In genomic region chr7:44868919-44869696, GRCm38 (mm10) we compare ENCODE assay signal across 8 mouse cellular contexts. TPM values are rescaled to one million over a fixed set of nuclear protein-coding genes. Genes with fewer than 3 reads are reported as not detected.
A peak's percentile ranks its signal among the peaks of the same experiment; 100 is the strongest.
DNase-seq lines count a peak whose midpoint lies in the region; ATAC-seq and TF ChIP-seq lines count a peak whose summit lies in the region.

No protein-coding gene starts in this region.

- H3K4me1 ChIP-seq in intestine, embryonic 16.5 days (ENCODE audit: control insufficient read depth, insufficient read depth, low read length), result peaks cover 42% of the 10 kb centered on the region
- peaks cover 43% of the 10 kb centered on the region for H3K4me1 ChIP-seq in olfactory bulb, adult 2 months (ENCODE audit: control insufficient read depth, insufficient read depth, low read length)

- H3K27me3 ChIP-seq in intestine, embryonic 16.5 days (replicated peaks; ENCODE audit: control insufficient read depth, insufficient read depth, low read length), result no peaks in the 10 kb centered on the region

- H3K9me3 ChIP-seq in intestine, embryonic 16.5 days (ENCODE audit: control insufficient read depth, low read length), result no peaks in the 10 kb centered on the region

- peaks cover 8% of the 10 kb centered on the region; the same call in 1 of the 2 replicates for H3K36me3 ChIP-seq in intestine, embryonic 16.5 days (ENCODE audit: control insufficient read depth, insufficient read depth, low read length)

- peak overlapping the region; percentile 92 for H3K4me3 ChIP-seq in intestine, embryonic 16.5 days (ENCODE audit: low read length)
- H3K4me3 ChIP-seq in olfactory bulb, adult 2 months (ENCODE audit: insufficient read depth, low read depth, low read length), result peak overlapping the region; percentile 83

- TF ChIP-seq CTCF in olfactory bulb, adult 2 months (IDR thresholded peaks at IDR 0.05; ENCODE audit: insufficient read depth, low read depth, low read length), result no peak

- ATAC-seq in intestine, embryonic 16.5 days, result peak; percentile 60

- peak overlapping the region; percentile 100 for H3K27ac ChIP-seq in intestine, embryonic 16.5 days (ENCODE audit: low read length)
- peak overlapping the region; percentile 93 for H3K27ac ChIP-seq in olfactory bulb, adult 2 months (ENCODE audit: insufficient read depth, low read depth, low read length)

- WGBS in intestine, embryonic 16.5 days, result under 1% methylated on average over 96 of the region's 108 CpGs
- WGBS in olfactory bulb, adult 2 months, result under 1% methylated on average over 108 of the region's 108 CpGs

- H3K9ac ChIP-seq in intestine, embryonic 16.5 days (ENCODE audit: low read depth, low read length), result peak overlapping the region; percentile 100

- peak; percentile 31 to 36 for DNase-seq in spleen, adult 18-20 months
- DNase-seq in spleen, postnatal 14 days (ENCODE audit: low spot score in 2 of 2), result no peak
- peak; percentile 75 to 77 for DNase-seq in cerebellum, postnatal 10 days
- DNase-seq in gastrocnemius, postnatal 25 days, result peak; percentile 83
- DNase-seq in lung, adult 18-20 months, result peak; percentile 78 to 84
- peak; percentile 77 for DNase-seq in urinary bladder, postnatal 14 days (ENCODE audit: low spot score)

- TF ChIP-seq POLR2A in olfactory bulb, adult 2 months (IDR thresholded peaks at IDR 0.05; ENCODE audit: insufficient read depth, low read depth, low read length), result peak; percentile 68

- peak overlapping the region; percentile 85 for H3K4me2 ChIP-seq in intestine, embryonic 16.5 days (ENCODE audit: low read depth, low read length)

RNA-seq across cellular contexts. Expression of gene Ptov1, which starts 0.5 kb away (rescaled TPM):
- 100 to 1,000 TPM; 116 to 125 TPM for total RNA-seq in gastrocnemius, postnatal 25 days (2021)
- polyA plus RNA-seq in intestine, embryonic 16.5 days (2015; fragmentation: Nextera tagmentation; extraction: Ambion mirVana), result 71.8 and 159 TPM in 2 replicates
- polyA plus RNA-seq in olfactory bulb, adult 2 months (2012; ENCODE audit: insufficient read depth, insufficient read length, low replicate concordance, missing spikeins), result not detected in 2 replicates

RNA-seq across cellular contexts. Expression of gene Pnkp, which starts 12.2 kb away (rescaled TPM):
- total RNA-seq in gastrocnemius, postnatal 25 days (2021), result 10 to 100 TPM; 15.6 to 15.8 TPM
- 26.6 and 30.6 TPM in 2 replicates for polyA plus RNA-seq in intestine, embryonic 16.5 days (2015; fragmentation: Nextera tagmentation; extraction: Ambion mirVana)
- polyA plus RNA-seq in olfactory bulb, adult 2 months (2012; ENCODE audit: insufficient read depth, insufficient read length, low replicate concordance, missing spikeins), result not detected in 2 replicates

RNA-seq across cellular contexts. Expression of gene Tbc1d17, which starts 20.2 kb away (rescaled TPM):
- total RNA-seq in gastrocnemius, postnatal 25 days (2021), result 10 to 100 TPM; 38.6 to 41.2 TPM
- polyA plus RNA-seq in intestine, embryonic 16.5 days (2015; fragmentation: Nextera tagmentation; extraction: Ambion mirVana), result 73.6 and 77.9 TPM in 2 replicates
- not detected in 2 replicates for polyA plus RNA-seq in olfactory bulb, adult 2 months (2012; ENCODE audit: insufficient read depth, insufficient read length, low replicate concordance, missing spikeins)

RNA-seq across cellular contexts. Expression of gene Akt1s1, which starts 20.3 kb away (rescaled TPM):
- 100 to 1,000 TPM; 103 to 113 TPM for total RNA-seq in gastrocnemius, postnatal 25 days (2021)
- polyA plus RNA-seq in intestine, embryonic 16.5 days (2015; fragmentation: Nextera tagmentation; extraction: Ambion mirVana), result 105 and 107 TPM in 2 replicates
- polyA plus RNA-seq in olfactory bulb, adult 2 months (2012; ENCODE audit: insufficient read depth, insufficient read length, low replicate concordance, missing spikeins), result not detected in 2 replicates

RNA-seq across cellular contexts. Expression of gene Med25, which starts 23.4 kb away (rescaled TPM):
- 10 to 100 TPM; 50.9 to 51.2 TPM for total RNA-seq in gastrocnemius, postnatal 25 days (2021)
- 86.6 and 98.5 TPM in 2 replicates for polyA plus RNA-seq in intestine, embryonic 16.5 days (2015; fragmentation: Nextera tagmentation; extraction: Ambion mirVana)
- polyA plus RNA-seq in olfactory bulb, adult 2 months (2012; ENCODE audit: insufficient read depth, insufficient read length, low replicate concordance, missing spikeins), result not detected in 2 replicates

Comparison
In these comparisons a context has a peak if more than half of its experiments do, and no peak if none do; other contexts are left out.
1. DNase-seq: peak in spleen, adult 18-20 months (2 of 2), cerebellum, postnatal 10 days (2 of 2), gastrocnemius, postnatal 25 days (single experiment), lung, adult 18-20 months (2 of 2) and urinary bladder, postnatal 14 days (single experiment); none in spleen, postnatal 14 days (0 of 2).
2. RNA of gene Ptov1, which starts 0.5 kb away (polyA plus RNA-seq): 71.8 to 159 TPM in intestine, embryonic 16.5 days; not detected in olfactory bulb, adult 2 months; every median in the first group is over 10 times any median in the second.